Mouse (Mus musculus) heart, postnatal 10 days (tissue): ENCODE data around the gene Pecr. TPM values are rescaled to one million over a fixed set of nuclear protein-coding genes. Genes with fewer than 3 reads are reported as not detected.
A peak's percentile ranks its signal among the peaks of the same experiment; 100 is the strongest.

Source experiments
- DNase-seq, 2 experiments: peaks; one replicate each; pipeline ENCODE4 v3.0.0; 2021
- intact Hi-C: fragments of 180-260 bp; cut with DNase I; formaldehyde crosslinking; loops from one replicate; pipeline ENCODE4 v1.15.1; 2025
- total RNA-seq, 2 experiments: library from RNA; stranded (reverse); gene quantifications; 2 replicates each; pipeline ENCODE4 v1.2.3; 2021

The Pecr gene
- 10 to 100 TPM; 12.6 to 13.0 TPM for total RNA-seq

GRCm38 (mm10) chr1:72283992-72284485, at the start of gene Pecr, which contains the start of gene Tmem169:
Gene Pecr (minus strand): TSS chr1:72284314.
Gene Tmem169 (plus strand): TSS chr1:72284369.
- intact Hi-C loops = no loop called here
- peak; percentile 94 for DNase-seq

- intact Hi-C loops = no loop called here
- peak; percentile 12 to 17 for DNase-seq
Observed at GRCm38 (mm10) chr1:72326162-72326821, 42.2 kb upstream of the Pecr start.

GRCm38 (mm10) chr1:72323248-72323647, 39.1 kb upstream of the Pecr start:
- no peak for DNase-seq

GRCm38 (mm10) chr1:72320759-72321158, 36.6 kb upstream of the Pecr start:
- DNase-seq = no peak
- intact Hi-C loops = no loop called here

More at GRCm38 (mm10) chr1:72323248-72323647, 39.1 kb upstream of the Pecr start:
- intact Hi-C loops = no loop called here

GRCm38 (mm10) chr1:72316901-72317300, 32.8 kb upstream of the Pecr start:
- intact Hi-C loops = no loop called here
- no peak for DNase-seq

- intact Hi-C loops = no loop called here
- no peak for DNase-seq
Observed at GRCm38 (mm10) chr1:72316409-72316808, 32.3 kb upstream of the Pecr start.

- no peak for DNase-seq
- intact Hi-C loops = no loop called here
Observed at GRCm38 (mm10) chr1:72315447-72315846, 31.3 kb upstream of the Pecr start.

GRCm38 (mm10) chr1:72313399-72314039, 29.4 kb upstream of the Pecr start:
- intact Hi-C loops = loop anchor here (2.0 to 5.0 kb wide), 2 partner anchors 261 to 404 kb away; no protein-coding TSS in a partner anchor
- DNase-seq = peak in 1 of 2 experiments; percentile 26

GRCm38 (mm10) chr1:72312701-72313398, 28.7 kb upstream of the Pecr start:
- intact Hi-C loops = loop anchor here (2.0 to 5.0 kb wide), 2 partner anchors 262 to 404 kb away; no protein-coding TSS in a partner anchor
- no peak for DNase-seq

GRCm38 (mm10) chr1:72309744-72310424, 25.8 kb upstream of the Pecr start:
- DNase-seq = no peak
- intact Hi-C loops = loop anchor here (5.0 to 10.0 kb wide), 3 partner anchors 53 to 1515 kb away; no protein-coding TSS in a partner anchor

- intact Hi-C loops = loop anchor here (5.0 to 10.0 kb wide), 2 partner anchors 52 to 1516 kb away; no protein-coding TSS in a partner anchor
- no peak for DNase-seq
Observed at GRCm38 (mm10) chr1:72308919-72309318, 24.8 kb upstream of the Pecr start.

GRCm38 (mm10) chr1:72307317-72307798, 23.2 kb upstream of the Pecr start, which contains the start of gene Xrcc5:
Gene Xrcc5 (plus strand): TSS chr1:72307421.
- peak; percentile 92 to 93 for DNase-seq
- intact Hi-C loops = loop anchor here (2.0 to 10.0 kb wide), 3 partner anchors 50 to 1517 kb away; no protein-coding TSS in a partner anchor

GRCm38 (mm10) chr1:72306679-72307181, 22.6 kb upstream of the Pecr start:
- peak in 1 of 2 experiments; percentile 60 for DNase-seq
- intact Hi-C loops = loop anchor here (2.0 to 10.0 kb wide), 3 partner anchors 49 to 1518 kb away; no protein-coding TSS in a partner anchor

- DNase-seq = no peak
- intact Hi-C loops = loop anchor here (2.0 to 10.0 kb wide), 3 partner anchors 49 to 1519 kb away; no protein-coding TSS in a partner anchor
Observed at GRCm38 (mm10) chr1:72306241-72306640, 22.1 kb upstream of the Pecr start.

GRCm38 (mm10) chr1:72301845-72302244, 17.7 kb upstream of the Pecr start:
- intact Hi-C loops = loop anchor here (10.0 kb wide), 1 partner anchor 1523 kb away; no protein-coding TSS in a partner anchor
- DNase-seq = no peak

GRCm38 (mm10) chr1:72295746-72296145, 11.6 kb upstream of the Pecr start:
- intact Hi-C loops = no loop called here
- no peak for DNase-seq

- no peak for DNase-seq
- intact Hi-C loops = no loop called here
Observed at GRCm38 (mm10) chr1:72293869-72294663, 10.0 kb upstream of the Pecr start.

GRCm38 (mm10) chr1:72291925-72292324, 7.8 kb upstream of the Pecr start:
- intact Hi-C loops = no loop called here

GRCm38 (mm10) chr1:72291421-72291820, 7.3 kb upstream of the Pecr start:
- intact Hi-C loops = no loop called here
- DNase-seq = no peak

More at GRCm38 (mm10) chr1:72291925-72292324, 7.8 kb upstream of the Pecr start:
- no peak for DNase-seq
